Mouse (Mus musculus): Measurements from ENCODE around the gene Clic1. TPM values are rescaled to one million over a fixed set of nuclear protein-coding genes. Genes with fewer than 3 reads are reported as not detected.
A peak's percentile ranks its signal among the peaks of the same experiment; 100 is the strongest.

Gene Clic1
- polyA plus RNA-seq, 2 experiments: 103 to 229 TPM

DNA sequence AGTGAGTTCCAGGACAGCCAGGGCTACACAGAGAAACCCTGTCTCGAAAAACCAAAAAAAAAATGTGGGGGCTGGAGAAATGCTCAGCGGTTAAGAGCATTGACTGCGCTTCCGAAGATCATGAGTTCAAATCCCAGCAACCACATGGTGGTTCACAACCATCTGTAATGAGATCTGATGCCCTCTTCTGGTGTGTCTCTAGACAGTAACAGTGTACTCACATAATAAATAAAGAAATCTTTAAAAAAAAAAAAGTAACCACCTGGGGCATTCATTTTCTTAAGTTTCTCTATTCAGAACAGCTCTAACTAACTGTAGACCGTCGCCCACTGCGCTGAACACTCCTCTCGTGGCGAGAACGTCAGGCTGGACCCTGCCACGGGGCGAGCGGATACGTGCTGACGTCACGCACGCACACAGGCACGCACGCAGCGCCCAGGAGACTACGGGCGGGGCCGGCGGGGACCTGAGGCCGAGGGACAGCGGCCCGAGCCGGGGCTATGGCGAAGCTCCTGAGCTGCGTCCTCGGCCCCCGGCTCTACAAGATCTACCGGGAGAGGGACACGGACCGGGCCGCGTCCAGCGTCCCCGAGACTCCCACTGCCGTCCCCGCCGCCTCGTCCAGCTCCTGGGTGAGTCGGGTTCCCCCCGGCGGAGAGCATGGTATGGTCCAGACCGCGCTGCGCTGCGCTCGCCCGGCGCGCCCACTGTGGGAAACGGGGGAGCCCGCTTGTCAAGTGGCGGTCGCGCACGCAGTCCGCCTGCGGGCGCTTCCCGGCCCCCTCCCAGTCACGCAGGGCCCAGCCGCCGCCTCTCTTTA is 39.3 kb downstream of the Clic1 start, which contains the start of gene Abhd16a:
Gene Abhd16a, plus strand, starts transcription at position 439 of the 820 bp plus-strand sequence.
- TF ChIP-seq POLR2A (IDR thresholded peaks at IDR 0.05; ENCODE audit: borderline replicate concordance, extremely low read depth, insufficient read depth, insufficient read length): no peak
- WGBS: 3% methylated on average over 62 of the region's 67 CpGs

GRCm38 (mm10) chr17:35090166-35090932 is 40.6 kb downstream of the Clic1 start:
- Histone ChIP-seq H3K4me2 (replicated peaks; ENCODE audit: low read depth, low read length, severe bottlenecking) (peak overlapping the region; percentile 64), H3K9me3 (ENCODE audit: control insufficient read depth, low read length) (no peaks in the 10 kb centered on the region), H3K4me1 (ENCODE audit: control insufficient read depth, insufficient read depth, low read length) (peaks cover 9% of the 10 kb centered on the region), H3K27ac (replicated peaks; ENCODE audit: low read depth, low read length) (peak overlapping the region; percentile 97; the same call in 1 of the 2 replicates), H3K9ac (ENCODE audit: low read depth, low read length, severe bottlenecking) (peak overlapping the region; percentile 92), H3K4me3 (replicated peaks; ENCODE audit: low read length) (peak overlapping the region; percentile 69), H3K27me3 (ENCODE audit: control insufficient read depth, insufficient read depth, low read length) (no peaks in the 10 kb centered on the region), H3K36me3 (ENCODE audit: control insufficient read depth, insufficient read depth, low read length) (peaks cover 46% of the 10 kb centered on the region)
- DNase-seq (ENCODE audit: low spot score) (no peak), ATAC-seq (ENCODE audit: low FRiP score, low read depth) (no peak)
- TF ChIP-seq POLR2A (IDR thresholded peaks at IDR 0.05; ENCODE audit: borderline replicate concordance, extremely low read depth, insufficient read depth, insufficient read length): no peak
- 59% methylated on average over 8 of the region's 8 CpGs for WGBS

More for the DNA sequence above, 39.3 kb downstream of the Clic1 start, which contains the start of gene Abhd16a:
- peaks cover 33% of the 10 kb centered on the region for H3K36me3 ChIP-seq (ENCODE audit: control insufficient read depth, insufficient read depth, low read length)
- peak within 1 kb of the TSS; percentile 92 for H3K9ac ChIP-seq (ENCODE audit: low read depth, low read length, severe bottlenecking)
- peaks cover 9% of the 10 kb centered on the region for H3K4me1 ChIP-seq (ENCODE audit: control insufficient read depth, insufficient read depth, low read length)
- DNase-seq (ENCODE audit: low spot score) (peak; percentile 91), ATAC-seq (ENCODE audit: low FRiP score, low read depth) (peak; percentile 98)
- peak within 1 kb of the TSS; percentile 64 for H3K4me2 ChIP-seq (replicated peaks; ENCODE audit: low read depth, low read length, severe bottlenecking)
- H3K27ac ChIP-seq (replicated peaks; ENCODE audit: low read depth, low read length): peak within 1 kb of the TSS; percentile 97
- H3K4me3 ChIP-seq (replicated peaks; ENCODE audit: low read length): peak within 1 kb of the TSS; percentile 69
- H3K27me3 ChIP-seq (ENCODE audit: control insufficient read depth, insufficient read depth, low read length): no peaks in the 10 kb centered on the region
- H3K9me3 ChIP-seq (ENCODE audit: control insufficient read depth, low read length): no peaks in the 10 kb centered on the region

- TF ChIP-seq POLR2A (IDR thresholded peaks at IDR 0.05; ENCODE audit: borderline replicate concordance, extremely low read depth, insufficient read depth, insufficient read length): no peak
- Histone ChIP-seq H3K27ac (replicated peaks; ENCODE audit: low read depth, low read length) (no peak overlapping the region), H3K4me1 (ENCODE audit: control insufficient read depth, insufficient read depth, low read length) (peaks cover 9% of the 10 kb centered on the region), H3K9ac (ENCODE audit: low read depth, low read length, severe bottlenecking) (no peak overlapping the region), H3K27me3 (ENCODE audit: control insufficient read depth, insufficient read depth, low read length) (no peaks in the 10 kb centered on the region), H3K36me3 (ENCODE audit: control insufficient read depth, insufficient read depth, low read length) (peaks cover 67% of the 10 kb centered on the region), H3K9me3 (ENCODE audit: control insufficient read depth, low read length) (no peaks in the 10 kb centered on the region), H3K4me2 (replicated peaks; ENCODE audit: low read depth, low read length, severe bottlenecking) (no peak overlapping the region), H3K4me3 (replicated peaks; ENCODE audit: low read length) (no peak overlapping the region)
- ATAC-seq (ENCODE audit: low FRiP score, low read depth) (no peak), DNase-seq (ENCODE audit: low spot score) (no peak)
- 88% methylated on average over 14 of the region's 14 CpGs for WGBS
Measured at GRCm38 (mm10) chr17:35092403-35093198, 42.8 kb downstream of the Clic1 start.

- DNase-seq (ENCODE audit: low spot score) (no peak), ATAC-seq (ENCODE audit: low FRiP score, low read depth) (no peak)
- Histone ChIP-seq H3K4me2 (replicated peaks; ENCODE audit: low read depth, low read length, severe bottlenecking) (no peak overlapping the region), H3K9me3 (ENCODE audit: control insufficient read depth, low read length) (no peaks in the 10 kb centered on the region), H3K36me3 (ENCODE audit: control insufficient read depth, insufficient read depth, low read length) (peaks cover 86% of the 10 kb centered on the region), H3K27me3 (ENCODE audit: control insufficient read depth, insufficient read depth, low read length) (no peaks in the 10 kb centered on the region), H3K9ac (ENCODE audit: low read depth, low read length, severe bottlenecking) (no peak overlapping the region), H3K4me3 (replicated peaks; ENCODE audit: low read length) (no peak overlapping the region), H3K4me1 (ENCODE audit: control insufficient read depth, insufficient read depth, low read length) (peaks cover 9% of the 10 kb centered on the region), H3K27ac (replicated peaks; ENCODE audit: low read depth, low read length) (no peak overlapping the region)
- whole genome bisulfite sequencing: 89% methylated on average over 15 of the region's 15 CpGs
- no peak for TF ChIP-seq POLR2A (IDR thresholded peaks at IDR 0.05; ENCODE audit: borderline replicate concordance, extremely low read depth, insufficient read depth, insufficient read length)
Measured at GRCm38 (mm10) chr17:35094475-35095365, 45.0 kb downstream of the Clic1 start.
